Mouse (Mus musculus) olfactory bulb, adult 2 months (tissue): ENCODE measurements around the gene Narfl. TPM values are rescaled to one million over a fixed set of nuclear protein-coding genes. Genes with fewer than 3 reads are reported as not detected.

ENCODE experiments used
- H3K27ac ChIP-seq: fragments of 200-500 bp; 2 replicates; pipeline ENCODE4 v1.5.1; 2012; ENCODE audit warnings: low read depth, low read length; ENCODE audit not compliant: insufficient read depth
- H3K4me1 ChIP-seq: fragments of 200-500 bp; 2 replicates; pipeline ENCODE4 v1.6.1; 2012; ENCODE audit warnings: low read length; ENCODE audit not compliant: control insufficient read depth, insufficient read depth
- H3K4me3 ChIP-seq: fragments of 200-500 bp; 2 replicates; pipeline ENCODE4 v1.5.1; 2012; ENCODE audit warnings: mild to moderate bottlenecking, low read depth, low read length, moderate library complexity; ENCODE audit not compliant: insufficient read depth
- CTCF ChIP-seq: fragments of 200-500 bp; IDR thresholded peaks from 2 replicates; pipeline ENCODE4 v1.5.1; 2012; ENCODE audit warnings: low read depth, mild to moderate bottlenecking, low read length, moderate library complexity; ENCODE audit not compliant: insufficient read depth
- POLR2A ChIP-seq: fragments of 200-500 bp; IDR thresholded peaks from 2 replicates; pipeline ENCODE4 v1.6.1; 2012; ENCODE audit warnings: mild to moderate bottlenecking, low read depth, low read length, moderate library complexity; ENCODE audit not compliant: insufficient read depth
- WGBS: fragments of 180-500 bp; shearing (Covaris S2); methylation state at CpG from one replicate; pipeline ENCODE4 v1.1.7; 2018; 5-methylcytosine and 5-hydroxymethylcytosine counted together
- polyA plus RNA-seq: library from polyadenylated mRNA; stranded (reverse); fragments of >200 nt; gene quantifications from 2 replicates; pipeline ENCODE4 v1.2.4, GENCODE M21; 2012; ENCODE audit warnings: low replicate concordance; ENCODE audit not compliant: missing spikeins, insufficient read depth, insufficient read length

The Narfl gene
- polyA plus RNA-seq, 1 experiment, result not detected

- Histone ChIP-seq H3K27ac (no peak overlapping the region), H3K4me3 (peak overlapping the region; percentile 64), H3K4me1 (peaks cover 15% of the 10 kb centered on the region)
- 65% methylated on average over 15 of the region's 15 CpGs for WGBS
- TF ChIP-seq POLR2A (no peak), CTCF (no peak)
Observed at GRCm38 (mm10) chr17:25783861-25784574, 10.4 kb downstream of the Narfl start.

DNA sequence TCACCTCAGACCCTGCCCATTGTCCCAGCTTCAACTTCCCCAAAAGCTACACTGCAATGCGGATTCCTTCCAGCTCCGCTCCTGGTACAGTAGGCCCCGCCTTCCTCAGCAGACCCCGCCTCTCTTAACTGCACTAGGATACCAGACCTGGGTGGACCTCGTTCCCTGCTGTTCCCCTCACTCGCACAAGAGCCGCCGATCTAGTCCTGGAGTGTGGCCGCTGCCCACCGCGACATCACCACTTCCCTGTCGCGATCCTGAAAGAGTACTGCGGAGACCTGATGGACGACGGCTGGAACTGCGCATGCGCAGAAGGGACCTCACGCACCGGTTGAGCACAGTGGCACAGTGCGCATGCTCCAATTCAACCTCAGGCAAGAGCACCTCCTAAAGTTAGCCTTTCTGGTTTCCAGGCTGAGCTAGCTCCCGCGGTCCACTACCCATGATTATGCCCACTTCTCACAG, 11.7 kb downstream of the Narfl start, which contains the start of gene Haghl:
TSS of gene Haghl (minus strand) at position 393 of the 465 bp plus-strand sequence.
- Histone ChIP-seq H3K4me3 (peak within 1 kb of the TSS; percentile 64), H3K27ac (peak within 1 kb of the TSS; percentile 38), H3K4me1 (peaks cover 15% of the 10 kb centered on the region)
- peak; percentile 72 for TF ChIP-seq POLR2A
- no peak for TF ChIP-seq CTCF
- 0% methylated on average over 23 of the region's 23 CpGs for WGBS

DNA sequence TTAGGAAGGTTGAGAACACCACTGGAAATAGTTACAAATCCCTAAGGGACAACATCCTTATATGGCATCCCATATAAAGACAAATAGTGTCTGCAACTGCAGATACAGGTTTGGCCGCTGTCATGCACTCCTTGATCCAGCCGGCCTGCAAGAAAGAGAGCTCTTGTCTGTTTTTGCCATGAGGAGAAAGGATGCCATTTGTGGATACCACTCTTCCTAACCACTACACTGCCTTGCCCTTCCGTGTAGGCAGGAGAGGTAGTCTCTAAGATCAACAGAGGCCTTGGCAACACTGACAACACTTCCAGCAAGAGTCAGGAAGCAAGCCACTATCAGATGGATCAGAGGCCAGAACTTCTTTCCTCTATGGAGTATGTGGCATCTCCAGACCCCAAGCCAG, 12.7 kb downstream of the Narfl start, which contains the start of gene Ccdc78:
TSS of gene Ccdc78 (plus strand) at position 301 of the 400 bp plus-strand sequence.
- no peak for TF ChIP-seq POLR2A
- TF ChIP-seq CTCF, result no peak
- Histone ChIP-seq H3K4me1 (peaks cover 21% of the 10 kb centered on the region), H3K4me3 (peak within 1 kb of the TSS; percentile 64), H3K27ac (peak within 1 kb of the TSS; percentile 38)
- 73% methylated on average over 3 of the region's 3 CpGs for WGBS

GRCm38 (mm10) chr17:25786781-25787504, 13.4 kb downstream of the Narfl start:
- Histone ChIP-seq H3K4me3 (no peak overlapping the region), H3K27ac (no peak overlapping the region), H3K4me1 (peaks cover 25% of the 10 kb centered on the region)
- TF ChIP-seq POLR2A, result no peak
- TF ChIP-seq CTCF, result no peak
- WGBS, result 94% methylated on average over 9 of the region's 9 CpGs

GRCm38 (mm10) chr17:25791320-25791842, 17.8 kb downstream of the Narfl start:
- TF ChIP-seq CTCF, result no peak
- TF ChIP-seq POLR2A, result no peak
- H3K4me1 ChIP-seq, result peaks cover 37% of the 10 kb centered on the region
- peak overlapping the region; percentile 98; the same call in 1 of the 2 replicates for H3K27ac ChIP-seq
- WGBS, result 16% methylated on average over 19 of the region's 19 CpGs
- H3K4me3 ChIP-seq, result peak overlapping the region; percentile 84

GRCm38 (mm10) chr17:25791843-25792527, 18.4 kb downstream of the Narfl start:
- Histone ChIP-seq H3K4me1 (peaks cover 41% of the 10 kb centered on the region), H3K27ac (peak overlapping the region; percentile 98), H3K4me3 (peak overlapping the region; percentile 84)
- TF ChIP-seq CTCF, result no peak
- TF ChIP-seq POLR2A, result peak; percentile 49; the same call in 1 of the 2 replicates
- under 1% methylated on average over 45 of the region's 45 CpGs for WGBS

DNA sequence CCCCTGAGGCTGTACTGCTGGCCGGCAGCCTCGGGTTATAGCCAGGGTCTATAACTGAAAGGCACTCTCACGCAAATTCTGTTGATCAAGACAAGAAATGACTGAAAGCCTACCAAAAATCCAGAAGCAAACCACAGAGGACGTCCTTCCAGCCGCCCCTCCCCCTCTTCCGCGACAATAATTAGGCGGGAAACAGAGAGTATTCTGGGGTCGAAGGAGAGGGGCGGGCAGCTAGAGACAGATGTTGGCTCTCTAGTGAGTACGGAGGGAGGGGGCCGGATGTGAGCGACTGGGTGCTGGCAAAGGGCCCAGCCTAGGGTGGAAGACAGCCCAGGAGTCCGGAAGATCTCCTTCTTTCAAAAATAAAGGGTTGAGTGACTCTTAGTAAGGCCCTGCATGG, 19.0 kb downstream of the Narfl start, which contains the start of gene Fam173a:
TSS of gene Fam173a (minus strand) at position 287 of the 400 bp plus-strand sequence.
- Histone ChIP-seq H3K4me3 (peak within 1 kb of the TSS; percentile 84), H3K27ac (peak within 1 kb of the TSS; percentile 98), H3K4me1 (peaks cover 41% of the 10 kb centered on the region)
- under 1% methylated on average over 14 of the region's 14 CpGs for WGBS
- TF ChIP-seq POLR2A (no peak), CTCF (no peak)

DNA sequence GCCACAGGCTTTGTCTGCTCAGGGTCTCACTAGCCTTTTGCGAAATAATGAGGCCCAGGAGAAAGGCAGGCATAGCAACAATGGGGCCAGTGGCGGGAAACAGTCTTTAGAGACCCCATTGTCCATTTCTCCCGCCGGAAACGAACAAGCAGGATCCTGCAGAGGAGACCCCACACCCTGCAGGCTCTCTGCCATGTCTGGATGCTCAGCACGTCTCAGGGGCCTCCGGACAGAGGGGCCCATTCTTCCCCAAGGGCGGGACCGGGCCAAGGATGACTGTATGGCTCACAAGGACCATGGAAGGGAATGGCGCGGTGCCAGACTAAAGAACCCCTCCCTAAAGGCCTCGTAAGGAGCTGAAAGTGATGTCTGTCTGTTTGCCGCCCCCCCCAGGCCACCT, 20.6 kb downstream of the Narfl start:
- no peak for TF ChIP-seq POLR2A
- TF ChIP-seq CTCF, result no peak
- Histone ChIP-seq H3K27ac (no peak overlapping the region), H3K4me1 (peaks cover 41% of the 10 kb centered on the region), H3K4me3 (no peak overlapping the region)
- 20% methylated on average over 13 of the region's 13 CpGs for WGBS
